23 mouse cellular contexts compared by ENCODE assay signal in the genomic region with DNA sequence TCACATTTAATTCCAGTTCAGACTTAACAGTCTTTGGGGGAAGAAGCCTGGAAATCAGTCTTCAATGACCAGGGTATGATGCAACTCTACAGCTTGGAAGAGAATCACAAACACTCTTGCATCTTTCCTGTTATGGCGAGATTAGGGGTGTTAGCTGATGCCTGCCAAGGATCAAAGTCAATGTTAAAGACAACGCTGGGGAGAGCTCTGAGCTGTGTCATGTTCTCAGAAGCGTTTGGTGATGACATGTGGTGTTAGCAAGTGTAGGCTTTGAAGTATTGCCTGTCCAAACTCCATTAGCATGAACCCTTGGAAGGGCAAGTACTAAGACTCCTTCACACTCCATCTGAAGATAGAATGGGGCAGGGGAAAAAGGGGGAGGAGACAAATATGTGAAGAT.
DNase-seq lines count a peak whose midpoint lies in the region; ATAC-seq lines count a peak whose summit lies in the region.
"Had no signal": no experiment of that assay in that cellular context is flagged by ENCODE, and none has a peak within 500 bp of the region (broad histone marks: within the 10 kb centered on the region; RNA-seq: fewer than 3 reads in every experiment).

No protein-coding gene starts in this region.

- ATAC-seq in heart, embryonic 13.5 days (ENCODE audit: extremely low read depth, insufficient number of reproducible peaks, low FRiP score, low TSS enrichment): peak; percentile 25; the same call in 1 of the 2 replicates
- ATAC-seq in lung, embryonic 15.5 days (ENCODE audit: borderline replicate concordance, extremely low read depth, low FRiP score, low TSS enrichment): peak; percentile 96
- no peak for ATAC-seq in monocyte, adult 5-6 weeks (replicated peaks; ENCODE audit: insufficient number of reproducible peaks, low FRiP score, low TSS enrichment, poor library complexity, severe bottlenecking)
- no peak for ATAC-seq in midbrain, embryonic 13.5 days
- ATAC-seq: midbrain, embryonic 16.5 days had no signal

- no peak overlapping the region for H3K9ac ChIP-seq in heart, embryonic 13.5 days
- no peak overlapping the region for H3K9ac ChIP-seq in lung, embryonic 15.5 days
- H3K9ac ChIP-seq in midbrain, embryonic 13.5 days (replicated peaks): no peak overlapping the region
- H3K9ac ChIP-seq: forebrain, embryonic 12.5 days; hindbrain, embryonic 14.5 days had no signal

- H3K9me3 ChIP-seq in heart, embryonic 13.5 days: no peaks in the 10 kb centered on the region
- no peaks in the 10 kb centered on the region for H3K9me3 ChIP-seq in lung, embryonic 15.5 days
- no peaks in the 10 kb centered on the region for H3K9me3 ChIP-seq in midbrain, embryonic 13.5 days
- H3K9me3 ChIP-seq: embryonic facial prominence, embryonic 10.5 days; forebrain, embryonic 12.5 days had no signal

- peaks cover 21% of the 10 kb centered on the region for H3K4me1 ChIP-seq in heart, embryonic 13.5 days
- peaks cover 12% of the 10 kb centered on the region for H3K4me1 ChIP-seq in lung, embryonic 15.5 days
- no peaks in the 10 kb centered on the region for H3K4me1 ChIP-seq in midbrain, embryonic 13.5 days (replicated peaks)
- H3K4me1 ChIP-seq: embryonic facial prominence, embryonic 10.5 days; forebrain, embryonic 12.5 days had no signal

- intact Hi-C loops in heart, postnatal 36 days (cut with DNase I): no loop called here

- 8% methylated on average over 3 of the region's 3 CpGs for WGBS in heart, embryonic 13.5 days
- 17% methylated on average over 3 of the region's 3 CpGs for WGBS in lung, embryonic 15.5 days
- 79% methylated on average over 3 of the region's 3 CpGs for WGBS in midbrain, embryonic 13.5 days

- no peak overlapping the region for H3K4me3 ChIP-seq in heart, embryonic 13.5 days
- no peak overlapping the region for H3K4me3 ChIP-seq in lung, embryonic 15.5 days
- H3K4me3 ChIP-seq in midbrain, embryonic 13.5 days (replicated peaks): no peak overlapping the region
- H3K4me3 ChIP-seq: embryonic facial prominence, embryonic 10.5 days; forebrain, embryonic 12.5 days; heart, adult 2 months had no signal

- peak overlapping the region; percentile 35 for H3K4me2 ChIP-seq in heart, embryonic 13.5 days
- H3K4me2 ChIP-seq in lung, embryonic 15.5 days: peak overlapping the region; percentile 7; the same call in 1 of the 2 replicates
- no peak overlapping the region for H3K4me2 ChIP-seq in midbrain, embryonic 13.5 days (replicated peaks)
- H3K4me2 ChIP-seq: forebrain, embryonic 12.5 days; hindbrain, embryonic 14.5 days had no signal

- peak; percentile 65 for DNase-seq in heart, adult 11 months
- no peak for DNase-seq in heart, postnatal 36 days
- DNase-seq in lung, postnatal 4 days: peak; percentile 63 to 75
- DNase-seq: adrenal gland, postnatal 25 days; cerebellum, adult 11 months; cerebellum, postnatal 36 days; gastrocnemius, postnatal 10 days; kidney, adult 8-10 months; kidney, postnatal 25 days; left cerebral cortex, postnatal 4 days; liver; right cerebral cortex, postnatal 4 days had no signal

- no peak overlapping the region for H3K27ac ChIP-seq in heart, embryonic 13.5 days (replicated peaks)
- H3K27ac ChIP-seq in lung, embryonic 15.5 days: no peak overlapping the region
- no peak overlapping the region for H3K27ac ChIP-seq in midbrain, embryonic 13.5 days
- H3K27ac ChIP-seq: embryonic facial prominence, embryonic 10.5 days; forebrain, embryonic 12.5 days; heart, adult 2 months; hindbrain, embryonic 14.5 days; stomach, postnatal 0 days had no signal

- H3K27me3 ChIP-seq in heart, embryonic 13.5 days (replicated peaks): no peaks in the 10 kb centered on the region; the same call in 1 of the 2 replicates
- no peaks in the 10 kb centered on the region for H3K27me3 ChIP-seq in lung, embryonic 15.5 days
- H3K27me3 ChIP-seq in midbrain, embryonic 13.5 days: no peaks in the 10 kb centered on the region
- H3K27me3 ChIP-seq: forebrain, embryonic 12.5 days had no signal

- H3K36me3 ChIP-seq in heart, embryonic 13.5 days: no peaks in the 10 kb centered on the region
- H3K36me3 ChIP-seq in lung, embryonic 15.5 days: no peaks in the 10 kb centered on the region
- no peaks in the 10 kb centered on the region for H3K36me3 ChIP-seq in midbrain, embryonic 13.5 days
- H3K36me3 ChIP-seq: embryonic facial prominence, embryonic 10.5 days; forebrain, embryonic 12.5 days; G1E had no signal

Comparison
In these comparisons a context has a peak if more than half of its experiments do, and no peak if none do; other contexts are left out.
1. DNase-seq: peak in heart, adult 11 months (single experiment) and lung, postnatal 4 days (2 of 2); none in heart, postnatal 36 days (0 of 2).
2. ATAC-seq: peak in heart, embryonic 13.5 days (single experiment) and lung, embryonic 15.5 days (single experiment); none in monocyte, adult 5-6 weeks (single experiment) and midbrain, embryonic 13.5 days (single experiment).